13 mouse cellular contexts compared by ENCODE assay signal in the genomic region with DNA sequence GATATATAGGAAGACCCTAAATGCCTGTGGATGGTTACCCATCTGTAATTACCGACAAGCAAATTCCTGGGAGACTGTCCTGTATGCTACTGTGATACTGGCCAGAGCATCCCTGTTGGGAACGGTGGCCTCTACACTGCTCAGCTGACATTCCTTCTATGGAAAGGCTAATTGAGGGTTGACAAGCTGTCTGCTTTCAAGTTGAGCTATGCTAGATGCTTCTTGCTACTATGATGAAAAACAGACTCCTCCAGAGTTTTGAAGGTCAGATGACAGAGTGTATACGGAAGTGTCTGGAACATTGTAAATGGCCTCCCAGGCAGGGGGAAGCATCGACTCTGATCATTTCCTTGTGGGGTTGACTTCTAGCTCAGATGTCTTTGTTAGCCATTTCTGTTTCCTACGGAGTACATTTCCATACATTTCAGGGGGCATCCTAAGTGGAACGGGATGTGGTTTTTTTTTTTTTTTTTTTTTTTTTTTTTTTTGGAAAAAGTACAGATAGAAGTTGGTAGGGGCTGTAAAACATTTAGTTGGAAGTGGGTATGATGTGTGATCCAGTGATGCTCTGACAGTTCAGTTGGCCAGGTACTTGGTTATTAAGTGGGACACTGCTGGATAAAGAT. TPM values are rescaled to one million over a fixed set of nuclear protein-coding genes. Genes with fewer than 3 reads are reported as not detected.
A peak's percentile ranks its signal among the peaks of the same experiment; 100 is the strongest.
DNase-seq lines count a peak whose midpoint lies in the region; ATAC-seq lines count a peak whose summit lies in the region.
"Had no signal": no experiment of that assay in that cellular context is flagged by ENCODE, and none has a peak within 500 bp of the region (broad histone marks: within the 10 kb centered on the region; RNA-seq: fewer than 3 reads in every experiment).

No protein-coding gene starts in this region.

- H3K4me3 ChIP-seq in heart, embryonic 11.5 days (ENCODE audit: low read depth, low read length) = no peak overlapping the region
- no peak overlapping the region for H3K4me3 ChIP-seq in limb, embryonic 11.5 days (ENCODE audit: low read depth, low read length)
- no peak overlapping the region for H3K4me3 ChIP-seq in limb, embryonic 10.5 days
- H3K4me3 ChIP-seq: left cerebral cortex, adult 2 months; midbrain, embryonic 13.5 days had no signal

- H3K9ac ChIP-seq in heart, embryonic 11.5 days (ENCODE audit: low read depth, low read length) = no peak overlapping the region
- H3K9ac ChIP-seq in limb, embryonic 11.5 days (ENCODE audit: low read length) = no peak overlapping the region
- H3K9ac ChIP-seq: midbrain, embryonic 13.5 days had no signal

- no peak for DNase-seq in heart, adult 18-20 months
- DNase-seq in limb, embryonic 11.5 days (ENCODE audit: low spot score) = peak; percentile 40
- no peak for DNase-seq in limb, embryonic 10.5 days (ENCODE audit: low spot score)
- DNase-seq in R1 (ENCODE audit: low read depth, low spot score) = peak; percentile 98
- DNase-seq in forelimb bud, embryonic 11.5 days (ENCODE audit: low read depth, low spot score) = peak; percentile 75
- no peak for DNase-seq in thymus, postnatal 10 days (ENCODE audit: low spot score in 2 of 2)
- DNase-seq in gastrocnemius, postnatal 4 days (ENCODE audit: low spot score in 2 of 2) = no peak
- DNase-seq: cerebellum, postnatal 14 days; kidney, postnatal 25 days; lung, postnatal 10 days had no signal

- H3K9me3 ChIP-seq in heart, embryonic 11.5 days (replicated peaks; ENCODE audit: control insufficient read depth, low read length) = no peaks in the 10 kb centered on the region
- no peaks in the 10 kb centered on the region for H3K9me3 ChIP-seq in limb, embryonic 11.5 days (ENCODE audit: control insufficient read depth, low read length)
- no peaks in the 10 kb centered on the region for H3K9me3 ChIP-seq in limb, embryonic 10.5 days (replicated peaks)
- H3K9me3 ChIP-seq: midbrain, embryonic 13.5 days had no signal

- H3K4me1 ChIP-seq in heart, embryonic 11.5 days (ENCODE audit: control insufficient read depth, insufficient read depth, low read length) = peaks cover 30% of the 10 kb centered on the region
- peaks cover 11% of the 10 kb centered on the region for H3K4me1 ChIP-seq in limb, embryonic 11.5 days (ENCODE audit: control insufficient read depth, insufficient read depth, low read length)
- H3K4me1 ChIP-seq in limb, embryonic 10.5 days = peaks cover 57% of the 10 kb centered on the region
- H3K4me1 ChIP-seq: midbrain, embryonic 13.5 days had no signal

- H3K27ac ChIP-seq in heart, embryonic 11.5 days (ENCODE audit: low read depth, low read length) = peak overlapping the region; percentile 65
- no peak overlapping the region for H3K27ac ChIP-seq in limb, embryonic 11.5 days (replicated peaks; ENCODE audit: low read depth, low read length)
- H3K27ac ChIP-seq in limb, embryonic 10.5 days = no peak overlapping the region
- H3K27ac ChIP-seq: left cerebral cortex, adult 2 months; midbrain, embryonic 13.5 days had no signal

- H3K36me3 ChIP-seq in heart, embryonic 11.5 days (ENCODE audit: control insufficient read depth, insufficient read depth, low read length) = peaks cover 3% of the 10 kb centered on the region; the same call in 1 of the 2 replicates
- H3K36me3 ChIP-seq in limb, embryonic 11.5 days (ENCODE audit: control insufficient read depth, insufficient read depth, low read length) = peaks cover 2% of the 10 kb centered on the region; the same call in 1 of the 2 replicates
- H3K36me3 ChIP-seq in limb, embryonic 10.5 days = peaks cover 30% of the 10 kb centered on the region
- H3K36me3 ChIP-seq: midbrain, embryonic 13.5 days had no signal

- H3K27me3 ChIP-seq in heart, embryonic 11.5 days (ENCODE audit: control insufficient read depth, insufficient read depth, low read length) = no peaks in the 10 kb centered on the region
- no peaks in the 10 kb centered on the region for H3K27me3 ChIP-seq in limb, embryonic 11.5 days (ENCODE audit: control insufficient read depth, insufficient read depth, low read length)
- no peaks in the 10 kb centered on the region for H3K27me3 ChIP-seq in limb, embryonic 10.5 days (ENCODE audit: low read depth, poor library complexity, severe bottlenecking)
- H3K27me3 ChIP-seq: midbrain, embryonic 13.5 days had no signal

- peak overlapping the region; percentile 9; the same call in 1 of the 2 replicates for H3K4me2 ChIP-seq in heart, embryonic 11.5 days
- no peak overlapping the region for H3K4me2 ChIP-seq in limb, embryonic 11.5 days (ENCODE audit: low read depth, severe bottlenecking)
- H3K4me2 ChIP-seq: midbrain, embryonic 13.5 days had no signal

- ATAC-seq in heart, embryonic 11.5 days (replicated peaks; ENCODE audit: insufficient number of reproducible peaks, low FRiP score, low TSS enrichment) = peak; percentile 75
- peak; percentile 65; the same call in 1 of the 2 replicates for ATAC-seq in limb, embryonic 11.5 days (ENCODE audit: insufficient number of reproducible peaks, low FRiP score, low TSS enrichment, low read depth)
- ATAC-seq: midbrain, embryonic 13.5 days had no signal

- WGBS in heart, embryonic 11.5 days (ENCODE audit: insufficient replicate concordance) = 17% methylated on average over 6 of the region's 6 CpGs
- WGBS in limb, embryonic 11.5 days = 16% methylated on average over 6 of the region's 6 CpGs
- 15% methylated on average over 6 of the region's 6 CpGs for WGBS in limb, embryonic 10.5 days

RNA-seq across cellular contexts. Expression of a gene that starts 10.8 kb away (rescaled TPM):
- 26.0 and 30.6 TPM in 2 replicates for polyA plus RNA-seq in heart, embryonic 11.5 days (2014; fragmentation: Nextera tagmentation; extraction: Ambion mirVana)
- total RNA-seq in heart, adult 18-20 months (2021) = 10 to 100 TPM; 31.5 to 34.4 TPM
- polyA plus RNA-seq in limb, embryonic 11.5 days (2014; fragmentation: Nextera tagmentation; extraction: Ambion mirVana) = 51.6 and 62.5 TPM in 2 replicates
- 65.4 and 85.4 TPM in 2 replicates for polyA plus RNA-seq in limb, embryonic 10.5 days (2016; fragmentation: Nextera tagmentation; extraction: Ambion mirVana)
- total RNA-seq in gastrocnemius, postnatal 4 days (2021) = 10 to 100 TPM; 19.0 to 20.9 TPM

Comparison
In these comparisons a context has a peak if more than half of its experiments do, and no peak if none do; other contexts are left out.
1. DNase-seq: peak in limb, embryonic 11.5 days (single experiment), R1 (single experiment) and forelimb bud, embryonic 11.5 days (single experiment); none in heart, adult 18-20 months (0 of 2), limb, embryonic 10.5 days (single experiment), thymus, postnatal 10 days (0 of 2) and gastrocnemius, postnatal 4 days (0 of 2).